Mouse (Mus musculus) heart, embryonic 10.5 days (tissue): ENCODE measurements around the gene Jmjd1c. TPM values are rescaled to one million over a fixed set of nuclear protein-coding genes. Genes with fewer than 3 reads are reported as not detected.

ENCODE experiments used
- DNase-seq: peaks from one replicate; pipeline ENCODE4 v3.0.0-alpha.2; 2017; ENCODE audit warnings: low spot score
- H3K27ac ChIP-seq: fragments of 300-500 bp; sonication (generic); 2 replicates; pipeline ENCODE4 v1.5.1; 2016; ENCODE audit warnings: mild to moderate bottlenecking
- H3K27me3 ChIP-seq: fragments of 300-500 bp; sonication (generic); 2 replicates; pipeline ENCODE4 v1.6.1; 2016; ENCODE audit warnings: mild to moderate bottlenecking; ENCODE audit not compliant: poor library complexity, insufficient read depth, severe bottlenecking
- H3K36me3 ChIP-seq: fragments of 300-500 bp; sonication (generic); 2 replicates; pipeline ENCODE4 v1.6.1; 2016; ENCODE audit warnings: mild to moderate bottlenecking, moderate library complexity
- H3K4me1 ChIP-seq: fragments of 300-500 bp; sonication (generic); 2 replicates; pipeline ENCODE4 v1.6.1; 2016; ENCODE audit warnings: mild to moderate bottlenecking
- H3K4me3 ChIP-seq: fragments of 300-500 bp; sonication (generic); 2 replicates; pipeline ENCODE4 v1.5.1; 2016; ENCODE audit warnings: mild to moderate bottlenecking, moderate library complexity
- H3K9me3 ChIP-seq: fragments of 300-500 bp; sonication (generic); 2 replicates; pipeline ENCODE4 v1.6.1; 2016; ENCODE audit warnings: mild to moderate bottlenecking, moderate library complexity
- WGBS: fragments of 180-500 bp; shearing (Covaris S2); methylation state at CpG from one replicate; pipeline ENCODE4 v1.1.7; 2016; 5-methylcytosine and 5-hydroxymethylcytosine counted together
- polyA plus RNA-seq: library from polyadenylated mRNA; unstranded; fragments of >200 nt; fragmentation: Nextera tagmentation; extraction: Ambion mirVana; gene quantifications from 2 replicates; pipeline ENCODE4 v1.2.1, GENCODE M21; 2016

Jmjd1c gene
- polyA plus RNA-seq, 1 experiment from 2014 or later: 30.4 TPM

DNA sequence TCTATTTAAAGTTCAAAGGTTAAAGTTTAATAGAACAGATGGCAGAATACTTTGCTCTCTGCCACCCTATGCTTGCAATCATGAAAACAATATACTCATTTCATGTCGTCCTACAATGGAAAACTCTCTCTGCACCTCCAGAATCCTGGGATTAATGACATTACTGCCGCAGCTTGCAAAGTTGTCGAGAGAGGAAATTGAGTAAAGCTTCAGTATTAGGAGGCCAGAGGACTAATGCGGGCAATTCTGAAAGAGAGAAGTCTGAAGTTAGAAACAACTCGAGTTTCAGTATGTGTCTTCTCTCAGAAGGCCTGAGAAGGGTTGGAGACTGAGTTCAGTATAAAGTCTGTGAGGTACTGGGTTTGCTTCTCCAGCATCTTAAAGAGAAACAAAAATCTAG, 84.9 kb downstream of the Jmjd1c start:
- Histone ChIP-seq H3K27me3 (no peaks in the 10 kb centered on the region), H3K27ac (no peak overlapping the region), H3K36me3 (no peaks in the 10 kb centered on the region), H3K9me3 (no peaks in the 10 kb centered on the region), H3K4me3 (no peak overlapping the region), H3K4me1 (peaks cover 16% of the 10 kb centered on the region; the same call in 1 of the 2 replicates)
- WGBS: 86% methylated on average over 5 of the region's 5 CpGs
- no peak for DNase-seq

DNA sequence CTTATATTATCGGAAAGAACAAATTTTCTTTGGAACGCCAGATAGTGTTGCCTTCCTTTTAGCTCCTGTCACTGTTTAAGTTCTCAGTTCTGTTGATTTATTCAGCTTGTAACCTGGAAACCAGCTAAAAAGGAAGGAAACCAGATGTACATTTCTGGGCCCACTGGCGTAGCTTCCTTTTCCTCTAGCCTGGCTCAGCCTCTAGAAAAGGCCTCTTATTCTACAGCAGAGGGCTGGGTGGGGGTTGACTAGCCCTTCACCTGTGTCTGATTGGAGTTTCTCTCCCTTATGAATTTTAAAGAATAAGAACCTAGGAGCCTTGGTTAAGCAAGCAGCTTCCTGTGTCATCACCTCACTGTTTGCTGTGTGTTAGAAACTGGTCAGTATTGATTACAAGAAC, 86.7 kb downstream of the Jmjd1c start:
- no peak overlapping the region for H3K27ac ChIP-seq
- H3K36me3 ChIP-seq: no peaks in the 10 kb centered on the region
- DNase-seq: no peak
- H3K9me3 ChIP-seq: no peaks in the 10 kb centered on the region
- H3K27me3 ChIP-seq: no peaks in the 10 kb centered on the region
- peaks cover 8% of the 10 kb centered on the region; the same call in 1 of the 2 replicates for H3K4me1 ChIP-seq
- no peak overlapping the region for H3K4me3 ChIP-seq
- WGBS: 55% methylated on average over 3 of the region's 3 CpGs

DNA sequence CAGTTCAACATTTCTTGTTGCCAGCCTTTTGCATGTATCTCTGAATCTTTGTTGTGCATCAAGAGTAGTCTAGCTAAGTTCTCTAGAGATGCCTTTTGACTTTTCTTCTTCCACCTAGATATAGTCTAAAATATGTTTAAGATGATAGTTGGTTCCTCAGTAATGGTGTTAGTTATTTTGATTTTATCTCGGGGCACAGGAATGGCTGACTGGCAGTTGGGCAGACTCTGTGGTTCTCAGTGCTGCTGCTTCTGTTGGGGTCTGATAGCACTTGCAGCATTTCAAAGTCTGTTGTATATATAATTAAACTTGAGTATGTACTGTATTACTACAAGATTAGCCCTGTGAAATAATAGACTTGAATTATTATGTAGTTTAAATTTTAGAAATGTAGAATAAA, 87.2 kb downstream of the Jmjd1c start:
- Histone ChIP-seq H3K4me3 (no peak overlapping the region), H3K27ac (no peak overlapping the region), H3K9me3 (no peaks in the 10 kb centered on the region), H3K4me1 (peaks cover 8% of the 10 kb centered on the region; the same call in 1 of the 2 replicates), H3K27me3 (no peaks in the 10 kb centered on the region), H3K36me3 (no peaks in the 10 kb centered on the region)
- WGBS: 67% methylated on average over 1 of the region's 1 CpGs
- no peak for DNase-seq

DNA sequence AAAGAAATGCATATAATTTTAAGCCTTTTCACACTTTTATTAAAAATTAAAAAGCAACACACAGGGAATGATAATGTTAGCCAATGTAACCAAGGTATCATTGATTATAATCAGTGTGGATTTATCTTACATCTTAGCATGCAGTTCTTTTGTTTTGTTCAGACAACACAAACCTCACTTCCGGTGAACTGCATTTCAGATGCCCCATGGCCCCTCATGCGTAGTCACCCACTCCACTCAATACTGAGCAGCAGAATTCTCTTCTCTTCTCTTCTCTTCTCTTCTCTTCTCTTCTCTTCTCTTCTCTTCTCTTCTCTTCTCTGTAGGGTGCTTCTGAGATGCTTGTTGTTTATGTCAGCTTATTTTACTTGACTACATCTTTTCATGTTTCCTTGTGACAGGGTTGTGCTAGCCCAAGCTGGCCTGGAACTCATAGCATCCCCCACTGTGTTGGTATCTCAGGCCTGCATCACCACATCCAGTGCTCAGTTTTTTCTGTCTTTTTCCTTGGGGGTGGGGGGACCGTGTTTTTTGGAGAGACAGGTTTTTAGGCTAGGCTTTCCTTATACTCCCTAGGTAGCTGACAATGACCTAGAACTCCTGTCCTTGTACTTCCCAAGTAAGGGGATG, 88.6 kb downstream of the Jmjd1c start:
- DNase-seq: no peak
- Histone ChIP-seq H3K36me3 (no peaks in the 10 kb centered on the region), H3K27ac (peak overlapping the region; percentile 37; the same call in 1 of the 2 replicates), H3K4me3 (no peak overlapping the region), H3K4me1 (peaks cover 15% of the 10 kb centered on the region; the same call in 1 of the 2 replicates), H3K9me3 (no peaks in the 10 kb centered on the region), H3K27me3 (no peaks in the 10 kb centered on the region)
- 68% methylated on average over 3 of the region's 3 CpGs for WGBS

DNA sequence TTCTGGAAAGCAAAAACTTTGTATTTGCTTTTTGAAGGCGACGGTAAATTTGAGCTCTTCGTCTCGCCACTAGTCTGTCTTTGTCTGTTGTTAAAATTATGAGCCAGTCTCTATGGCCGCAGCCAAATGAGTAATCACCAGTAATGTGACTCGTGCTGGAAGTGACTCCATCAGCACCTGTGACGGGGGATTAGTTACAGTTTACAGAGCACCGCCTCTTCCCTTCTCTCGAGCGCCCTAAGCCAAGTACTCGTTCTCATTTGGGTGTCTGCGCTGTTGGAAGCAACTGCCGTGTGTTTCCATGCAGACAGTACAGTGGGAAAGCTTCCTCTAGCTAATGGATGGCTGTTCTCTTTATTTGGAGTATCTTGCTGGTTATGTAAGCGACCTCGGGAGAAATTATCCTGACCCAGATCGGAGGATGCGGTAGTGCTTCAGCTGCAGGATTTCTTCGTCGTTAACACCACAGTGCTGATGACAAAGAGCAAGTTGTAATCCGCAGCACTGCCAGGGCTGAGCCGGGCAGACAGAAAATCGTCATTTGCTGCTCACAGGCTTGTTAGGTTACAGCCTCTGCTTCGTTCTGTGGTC, 89.7 kb downstream of the Jmjd1c start:
- H3K27me3 ChIP-seq: no peaks in the 10 kb centered on the region
- DNase-seq: peak; percentile 91
- no peaks in the 10 kb centered on the region for H3K9me3 ChIP-seq
- peak overlapping the region; percentile 64 for H3K4me3 ChIP-seq
- WGBS: under 1% methylated on average over 23 of the region's 23 CpGs
- peaks cover 15% of the 10 kb centered on the region; the same call in 1 of the 2 replicates for H3K4me1 ChIP-seq
- H3K27ac ChIP-seq: peak overlapping the region; percentile 91
- H3K36me3 ChIP-seq: peaks cover 6% of the 10 kb centered on the region

DNA sequence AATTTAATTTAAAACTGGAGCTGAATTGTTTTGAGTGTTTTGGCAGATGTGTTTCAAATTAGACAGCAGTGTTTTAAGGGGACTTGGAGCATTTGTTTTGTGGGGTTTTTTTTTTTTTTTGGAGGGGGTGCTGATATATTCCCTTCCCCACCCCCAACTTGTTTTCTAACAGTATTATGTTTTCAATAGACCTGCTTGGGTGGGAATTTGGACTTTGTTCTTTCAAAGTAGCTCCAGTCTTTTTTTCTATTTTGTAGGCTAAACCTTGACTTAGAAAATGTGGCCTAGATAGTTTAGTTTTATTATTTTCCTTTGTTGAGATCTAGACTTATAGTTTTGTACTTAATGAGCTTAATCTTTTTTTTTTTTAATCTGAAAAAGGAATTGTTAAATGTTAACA, 90.6 kb downstream of the Jmjd1c start:
- Histone ChIP-seq H3K27ac (peak overlapping the region; percentile 91), H3K36me3 (peaks cover 6% of the 10 kb centered on the region), H3K27me3 (no peaks in the 10 kb centered on the region), H3K4me1 (peaks cover 15% of the 10 kb centered on the region; the same call in 1 of the 2 replicates), H3K9me3 (no peaks in the 10 kb centered on the region), H3K4me3 (peak overlapping the region; percentile 64)
- no peak for DNase-seq

DNA sequence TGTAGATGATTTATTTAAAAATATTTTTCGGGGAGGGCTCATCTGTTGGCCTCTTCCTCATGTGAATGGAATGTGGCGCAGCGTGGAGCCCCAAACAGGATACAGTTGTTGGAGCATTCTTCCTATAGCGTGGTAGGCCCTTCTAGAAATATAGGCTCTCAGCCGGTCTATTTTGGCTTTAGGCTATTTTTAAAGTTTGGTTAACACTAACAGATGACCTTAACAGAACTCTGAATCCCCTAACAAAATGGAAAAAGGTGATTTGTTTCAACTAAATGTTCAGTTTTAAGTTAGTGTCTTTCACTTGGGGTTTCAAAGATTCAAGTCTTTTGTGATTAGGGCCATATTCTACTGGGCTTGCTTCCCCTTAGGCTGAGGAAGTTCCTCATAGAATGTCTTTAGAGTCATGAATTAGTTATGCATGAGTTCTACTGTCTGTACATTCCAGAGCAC, 91.1 kb downstream of the Jmjd1c start:
- Histone ChIP-seq H3K27me3 (no peaks in the 10 kb centered on the region), H3K27ac (peak overlapping the region; percentile 91), H3K9me3 (no peaks in the 10 kb centered on the region), H3K36me3 (peaks cover 8% of the 10 kb centered on the region), H3K4me3 (peak overlapping the region; percentile 64), H3K4me1 (peaks cover 15% of the 10 kb centered on the region; the same call in 1 of the 2 replicates)
- WGBS: 3% methylated on average over 5 of the region's 5 CpGs
- no peak for DNase-seq

DNA sequence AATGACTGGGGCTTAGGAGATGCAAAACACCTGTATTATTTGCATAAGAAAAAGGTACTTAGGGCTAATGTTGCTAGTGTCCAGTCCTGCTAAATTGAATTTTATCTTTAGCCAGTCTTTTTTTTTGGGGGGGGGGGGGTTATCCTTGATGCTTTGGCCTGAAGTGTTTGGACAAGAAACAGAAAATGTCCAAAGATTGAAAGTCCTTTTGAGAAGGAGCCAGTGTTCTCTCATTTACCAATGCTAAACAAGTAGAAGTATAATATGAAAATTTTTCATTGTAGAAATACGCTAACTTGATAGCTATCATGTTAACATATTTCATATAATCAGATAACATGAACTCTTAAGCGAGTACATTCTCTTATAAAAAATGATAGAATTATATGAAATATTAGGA, 92.0 kb downstream of the Jmjd1c start:
- H3K27ac ChIP-seq: peak overlapping the region; percentile 91; the same call in 1 of the 2 replicates
- WGBS: 85% methylated on average over 2 of the region's 2 CpGs
- peaks cover 12% of the 10 kb centered on the region; the same call in 1 of the 2 replicates for H3K4me1 ChIP-seq
- H3K27me3 ChIP-seq: no peaks in the 10 kb centered on the region
- H3K9me3 ChIP-seq: no peaks in the 10 kb centered on the region
- peaks cover 16% of the 10 kb centered on the region for H3K36me3 ChIP-seq
- no peak for DNase-seq
- peak overlapping the region; percentile 64 for H3K4me3 ChIP-seq

DNA sequence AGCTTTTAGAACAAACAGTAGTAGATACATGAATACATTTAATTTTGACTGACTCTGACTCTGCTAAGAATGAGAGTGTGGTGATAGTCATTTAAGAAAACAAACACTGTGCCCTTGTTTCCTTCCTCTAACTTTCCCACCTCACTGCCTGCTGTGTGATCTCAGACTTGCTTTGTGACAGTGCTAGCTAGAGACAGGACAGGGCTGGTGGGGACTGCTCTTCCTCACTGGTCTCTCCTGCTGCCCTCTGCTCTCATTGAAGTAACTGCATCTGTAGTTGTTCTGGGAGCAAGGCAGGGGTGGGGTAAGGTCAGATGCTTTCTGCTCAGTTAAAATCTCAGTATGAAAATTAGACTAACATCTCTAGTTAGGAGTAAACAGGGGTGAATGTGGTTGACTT, 93.1 kb downstream of the Jmjd1c start:
- peak overlapping the region; percentile 13; the same call in 1 of the 2 replicates for H3K4me3 ChIP-seq
- H3K4me1 ChIP-seq: peaks cover 12% of the 10 kb centered on the region; the same call in 1 of the 2 replicates
- H3K36me3 ChIP-seq: peaks cover 22% of the 10 kb centered on the region
- no peak for DNase-seq
- no peaks in the 10 kb centered on the region for H3K27me3 ChIP-seq
- no peaks in the 10 kb centered on the region for H3K9me3 ChIP-seq
- no peak overlapping the region for H3K27ac ChIP-seq

DNA sequence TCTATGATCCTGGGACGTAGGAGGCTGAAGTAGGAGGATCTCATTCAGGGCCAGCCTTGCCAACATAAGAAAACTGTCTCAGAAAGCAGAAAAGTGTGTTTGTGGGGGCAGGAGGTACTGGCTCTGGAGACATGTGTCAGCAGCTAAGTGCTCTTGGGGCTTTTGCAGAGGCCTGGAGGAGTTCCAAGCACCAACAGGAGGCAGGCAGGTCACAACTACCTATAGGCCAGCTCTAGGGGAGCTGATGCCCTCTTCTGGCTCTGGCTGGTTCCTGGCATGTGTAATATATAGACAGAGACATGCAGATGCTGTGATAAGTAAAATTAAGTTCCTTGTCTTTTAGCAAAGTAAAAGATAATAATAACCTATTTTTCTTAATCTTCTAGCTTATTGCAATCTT, 94.3 kb downstream of the Jmjd1c start:
- Histone ChIP-seq H3K27me3 (no peaks in the 10 kb centered on the region), H3K4me1 (peaks cover 8% of the 10 kb centered on the region; the same call in 1 of the 2 replicates), H3K9me3 (no peaks in the 10 kb centered on the region), H3K36me3 (peaks cover 23% of the 10 kb centered on the region), H3K4me3 (no peak overlapping the region), H3K27ac (no peak overlapping the region)
- DNase-seq: no peak
- 95% methylated on average over 1 of the region's 1 CpGs for WGBS

DNA sequence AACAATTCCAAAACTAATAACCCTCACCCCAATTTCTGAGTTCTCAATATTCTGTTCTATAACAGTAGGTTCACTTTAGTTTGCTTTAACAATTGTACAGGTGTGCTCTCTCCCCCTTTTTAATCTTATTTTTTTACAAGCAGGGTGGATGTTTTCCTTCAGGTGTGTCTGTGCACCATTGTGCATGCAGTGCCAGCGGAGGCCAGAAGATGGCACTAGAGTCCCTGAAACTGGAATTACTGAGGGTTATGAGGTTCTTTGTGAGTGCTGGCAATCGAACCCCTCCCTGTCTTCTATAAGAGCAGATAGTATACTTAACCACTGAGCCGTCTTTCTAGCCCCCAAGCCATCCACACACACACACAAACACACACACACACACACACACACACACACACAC, 96.4 kb downstream of the Jmjd1c start:
- H3K27me3 ChIP-seq: no peaks in the 10 kb centered on the region
- H3K9me3 ChIP-seq: no peaks in the 10 kb centered on the region
- peaks cover 11% of the 10 kb centered on the region; the same call in 1 of the 2 replicates for H3K4me1 ChIP-seq
- DNase-seq: no peak
- 91% methylated on average over 3 of the region's 3 CpGs for WGBS
- no peak overlapping the region for H3K4me3 ChIP-seq
- H3K36me3 ChIP-seq: peaks cover 23% of the 10 kb centered on the region
- H3K27ac ChIP-seq: no peak overlapping the region

DNA sequence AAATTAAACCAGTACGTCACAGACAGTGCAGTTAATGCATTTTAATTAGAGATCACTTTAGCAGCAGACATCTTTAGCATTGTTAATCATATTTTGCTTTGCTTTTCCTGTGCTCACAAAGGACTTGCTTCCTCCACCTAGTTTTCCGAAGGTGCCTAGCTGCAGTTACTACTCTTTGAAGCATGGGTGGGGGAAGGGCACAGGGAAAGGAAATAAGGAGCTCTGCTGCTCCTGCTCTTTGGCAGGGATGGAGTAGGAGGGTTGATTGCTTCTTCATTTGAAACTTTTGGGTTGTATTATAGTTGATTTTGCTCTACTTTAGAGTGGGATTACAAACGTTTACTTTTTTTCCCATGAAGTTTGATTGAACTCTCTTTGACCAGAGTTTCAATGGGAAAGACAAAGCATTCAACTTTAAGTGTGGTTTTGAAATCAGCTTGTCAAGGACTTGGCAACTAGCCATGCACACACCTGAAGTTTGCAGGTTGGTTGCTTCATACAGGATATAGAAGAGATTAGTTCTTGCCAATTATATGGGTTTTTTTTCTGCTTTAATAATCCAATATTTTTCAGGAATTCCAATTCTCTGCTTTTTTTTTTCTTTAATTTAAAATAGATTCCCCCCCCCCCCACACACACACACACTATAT, 97.2 kb downstream of the Jmjd1c start:
- Histone ChIP-seq H3K9me3 (no peaks in the 10 kb centered on the region), H3K27me3 (no peaks in the 10 kb centered on the region), H3K4me1 (peaks cover 11% of the 10 kb centered on the region; the same call in 1 of the 2 replicates), H3K36me3 (peaks cover 23% of the 10 kb centered on the region), H3K4me3 (no peak overlapping the region), H3K27ac (no peak overlapping the region)
- DNase-seq: no peak
- 68% methylated on average over 3 of the region's 3 CpGs for WGBS

DNA sequence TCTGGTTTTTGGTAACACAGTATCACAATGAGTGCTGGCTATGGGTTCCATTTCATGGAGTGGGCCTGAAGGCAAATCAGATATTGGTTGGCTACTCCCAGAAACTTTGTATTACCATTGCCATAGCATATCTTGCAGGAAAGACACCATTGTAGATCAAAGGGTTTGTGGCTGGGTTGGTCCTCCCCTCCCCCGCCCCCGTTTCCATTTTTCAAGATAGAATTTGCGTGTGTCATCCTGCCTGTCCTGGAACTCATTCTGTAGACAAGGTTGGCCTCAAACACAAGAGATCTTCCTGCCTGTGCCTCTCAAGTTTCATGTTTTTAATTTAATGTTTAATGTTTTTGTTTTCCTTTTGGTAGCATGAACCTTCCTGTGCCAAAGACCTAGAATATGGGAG, 98.1 kb downstream of the Jmjd1c start:
- Histone ChIP-seq H3K27ac (no peak overlapping the region), H3K4me1 (peaks cover 6% of the 10 kb centered on the region; the same call in 1 of the 2 replicates), H3K36me3 (peaks cover 23% of the 10 kb centered on the region), H3K9me3 (no peaks in the 10 kb centered on the region), H3K27me3 (no peaks in the 10 kb centered on the region), H3K4me3 (no peak overlapping the region)
- WGBS: 83% methylated on average over 3 of the region's 3 CpGs
- DNase-seq: no peak
